Mouse (Mus musculus): ENCODE measurements around the gene 4933428G20Rik.

DNA sequence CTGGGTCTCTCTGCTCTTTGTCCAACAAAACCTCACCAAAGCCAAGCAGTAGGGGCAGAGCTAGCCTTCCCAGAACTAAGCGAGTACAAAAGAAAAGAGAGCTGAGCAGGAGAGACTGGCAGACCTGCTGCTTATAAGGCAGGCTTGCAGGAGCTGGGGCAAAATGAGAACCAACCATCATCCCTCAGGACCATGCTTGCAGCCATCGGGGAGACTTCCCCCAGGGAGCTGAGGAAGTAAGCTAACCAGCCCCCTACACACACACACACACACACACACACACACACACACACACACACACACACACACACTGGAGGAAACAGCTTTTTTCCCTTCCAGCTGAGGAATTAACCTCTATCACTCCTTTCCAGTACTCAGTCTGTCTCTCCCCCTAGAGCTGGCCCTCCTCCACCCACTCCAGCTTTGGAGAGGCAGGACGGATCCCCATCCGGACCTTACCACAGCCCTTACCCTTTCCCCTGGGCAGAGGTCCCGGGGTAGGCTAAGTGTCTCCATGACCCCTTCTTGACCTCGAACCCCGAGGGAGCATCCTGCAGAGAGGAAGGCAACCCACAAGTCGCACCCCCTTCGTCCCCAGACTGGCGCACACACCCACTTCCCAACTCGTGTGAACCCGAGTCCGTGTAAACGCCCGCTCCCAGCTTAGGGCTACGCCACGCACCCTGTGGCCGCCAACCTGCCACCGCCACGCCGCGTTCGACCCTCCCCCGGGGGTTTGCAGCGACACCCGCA lies 45.8 kb upstream of the 4933428G20Rik start:
- no peak for TF ChIP-seq CTCF (IDR thresholded peaks at IDR 0.05; ENCODE audit: insufficient read depth, low read length)
- TF ChIP-seq POLR2A (IDR thresholded peaks at IDR 0.05; ENCODE audit: borderline replicate concordance, extremely low read depth, low read depth, low read length): no peak

Measured in lung, adult 2 months (tissue).